Mouse (Mus musculus) forebrain, embryonic 14.5 days (tissue): ENCODE measurements around the gene Nedd4. TPM values are rescaled to one million over a fixed set of nuclear protein-coding genes. Genes with fewer than 3 reads are reported as not detected.

Experiments used
- ATAC-seq: fragments of 200-750 bp; cut with Nextera tagmentation; 2 replicates; pipeline ENCODE4 v1.8.0; 2017; ENCODE audit warnings: mild to moderate bottlenecking, moderate library complexity
- DNase-seq: peaks from one replicate; pipeline ENCODE4 v3.0.0-alpha.2; 2015; ENCODE audit warnings: low spot score
- H3K27ac ChIP-seq: fragments of 300-500 bp; sonication (generic); 2 replicates; pipeline ENCODE4 v1.5.1; 2014; ENCODE audit warnings: low read depth, mild to moderate bottlenecking, control low read depth, low read length, moderate library complexity
- H3K27me3 ChIP-seq: fragments of 300-500 bp; sonication (generic); replicated peaks from 2 replicates; pipeline ENCODE4 v1.6.1; 2014; ENCODE audit warnings: low read length, control low read depth, mixed read lengths; ENCODE audit not compliant: control insufficient read depth, insufficient read depth
- H3K36me3 ChIP-seq: fragments of 300-500 bp; sonication (generic); 2 replicates; pipeline ENCODE4 v1.6.1; 2014; ENCODE audit warnings: low read length, control low read depth; ENCODE audit not compliant: control insufficient read depth, insufficient read depth
- H3K4me1 ChIP-seq: fragments of 300-500 bp; sonication (generic); 2 replicates; pipeline ENCODE4 v1.6.1; 2014; ENCODE audit warnings: antibody characterized with exemption, low read length, control low read depth; ENCODE audit not compliant: control insufficient read depth, insufficient read depth
- H3K4me2 ChIP-seq: fragments of 300-500 bp; sonication (generic); 2 replicates; pipeline ENCODE4 v1.6.1; 2014; ENCODE audit warnings: mild to moderate bottlenecking, control low read depth, low read length
- H3K4me3 ChIP-seq: fragments of 300-500 bp; sonication (generic); 2 replicates; pipeline ENCODE4 v1.5.1; 2014; ENCODE audit warnings: low read depth, low read length, control low read depth
- H3K9ac ChIP-seq: fragments of 300-500 bp; sonication (generic); 2 replicates; pipeline ENCODE4 v1.6.1; 2014; ENCODE audit warnings: mild to moderate bottlenecking, low read length, control low read depth, moderate library complexity
- H3K9me3 ChIP-seq: fragments of 300-500 bp; sonication (generic); replicated peaks from 2 replicates; pipeline ENCODE4 v1.6.1; 2016; ENCODE audit warnings: low read length, control low read depth, mixed read lengths; ENCODE audit not compliant: control insufficient read depth
- WGBS: fragments of 180-500 bp; shearing (Covaris S2); extraction: QIAGEN DNeasy Blood & Tissue Kit; methylation state at CpG from one replicate; pipeline ENCODE4 v1.1.7; 2014; 5-methylcytosine and 5-hydroxymethylcytosine counted together
- polyA plus RNA-seq: library from polyadenylated mRNA; unstranded; fragments of >200 nt; fragmentation: Nextera tagmentation; extraction: Ambion mirVana; gene quantifications from 2 replicates; pipeline ENCODE4 v1.2.1, GENCODE M21; 2014

Gene Nedd4
- polyA plus RNA-seq, 1 experiment from 2014 or later, result 437 TPM

DNA sequence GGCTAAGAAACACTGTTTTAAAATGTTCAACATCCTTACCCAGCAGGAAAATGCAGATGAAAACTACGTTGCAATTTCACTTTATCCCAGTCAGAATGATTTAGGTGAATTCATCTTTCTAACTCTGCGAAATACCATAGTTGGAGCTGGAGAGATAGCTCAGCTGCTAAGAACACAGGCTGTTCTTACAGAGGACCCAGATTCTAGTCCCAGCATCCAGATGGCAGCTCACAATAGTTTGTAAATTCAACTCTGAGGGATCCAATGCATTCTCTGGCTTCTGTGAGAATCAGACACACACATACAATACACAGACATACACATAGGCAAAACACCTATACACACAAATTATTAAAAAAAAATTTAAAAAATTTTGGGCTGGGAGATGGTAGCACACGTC lies 133.1 kb downstream of the Nedd4 start:
- Histone ChIP-seq H3K27ac (no peak overlapping the region), H3K9me3 (no peaks in the 10 kb centered on the region), H3K27me3 (0 out of 2 replicates have a peak, but pooled peaks cover 3% of the 10 kb centered on the region), H3K4me1 (no peaks in the 10 kb centered on the region), H3K9ac (no peak overlapping the region), H3K36me3 (no peaks in the 10 kb centered on the region), H3K4me3 (no peak overlapping the region), H3K4me2 (no peak overlapping the region)
- no peak for DNase-seq
- ATAC-seq, result no peak
- 90% methylated on average over 3 of the region's 3 CpGs for WGBS

DNA sequence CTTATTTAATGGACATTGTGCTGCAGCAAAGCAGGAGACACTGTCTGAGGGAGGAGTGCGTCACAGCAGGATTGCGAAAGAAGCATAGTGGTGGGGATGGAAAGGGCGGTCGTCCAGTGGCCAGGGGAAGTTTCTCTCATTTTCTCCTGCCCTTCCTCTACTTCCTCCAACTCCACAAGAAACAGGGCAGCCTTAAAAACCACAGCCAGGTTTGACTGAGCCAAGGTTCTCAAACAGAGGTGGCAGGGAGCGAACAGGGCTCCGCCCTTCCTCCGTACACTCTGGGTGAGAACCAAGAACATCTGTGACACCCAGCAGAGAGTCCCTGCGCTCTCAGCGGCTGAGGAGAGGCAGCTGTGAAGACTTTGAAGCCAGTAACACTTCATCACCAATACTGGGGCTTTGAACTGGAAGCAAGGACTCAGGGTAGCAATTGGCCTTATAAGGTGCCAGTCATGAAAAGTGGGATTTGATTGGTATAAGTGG lies 135.0 kb downstream of the Nedd4 start:
- ATAC-seq (no peak), DNase-seq (no peak)
- Histone ChIP-seq H3K27ac (no peak overlapping the region), H3K36me3 (no peaks in the 10 kb centered on the region), H3K9ac (no peak overlapping the region), H3K4me2 (no peak overlapping the region), H3K4me3 (no peak overlapping the region), H3K9me3 (no peaks in the 10 kb centered on the region), H3K27me3 (0 out of 2 replicates have a peak, but pooled peaks cover 3% of the 10 kb centered on the region), H3K4me1 (no peaks in the 10 kb centered on the region)
- WGBS, result 63% methylated on average over 9 of the region's 9 CpGs

Other genes starting within 250 kb of the Nedd4 start
- gene Mns1, start 224.3 kb upstream of the Nedd4 start, polyA plus RNA-seq, result 15.1 and 15.5 TPM in 2 replicates
- gene Tex9, start 170.1 kb upstream of the Nedd4 start, polyA plus RNA-seq, result 35.3 and 40.3 TPM in 2 replicates
- 17.9 and 21.8 TPM in 2 replicates for gene Rfx7, start 130.1 kb upstream of the Nedd4 start, polyA plus RNA-seq
- 0.36 TPM in 2 replicates for gene Prtg, start 144.5 kb downstream of the Nedd4 start, polyA plus RNA-seq